Mouse (Mus musculus): ENCODE data around the gene Gpr156. TPM values are rescaled to one million over a fixed set of nuclear protein-coding genes. Genes with fewer than 3 reads are reported as not detected.
A peak's percentile ranks its signal among the peaks of the same experiment; 100 is the strongest.

Gene Gpr156
- 0.16 and 0.22 TPM in 2 replicates for total RNA-seq (2012; rRNA removed)

- H3K9ac ChIP-seq (ENCODE audit: insufficient read depth, low read depth, low read length, poor library complexity, severe bottlenecking), result peak within 1 kb of the TSS; percentile 41
- H3K36me3 ChIP-seq (ENCODE audit: control insufficient read depth, insufficient read depth, low read length, poor library complexity, severe bottlenecking), result no peaks in the 10 kb centered on the region
- no peaks in the 10 kb centered on the region for H3K9me3 ChIP-seq (ENCODE audit: control insufficient read depth, insufficient read depth, low read depth, low read length)
- in situ Hi-C loops (cut with MboI; ENCODE audit: low sequenced_read_pairs in 2 of 2, unreplicated experiment in 2 of 2), result no loop called here
- no peaks in the 10 kb centered on the region for H3K4me1 ChIP-seq (ENCODE audit: control insufficient read depth in 2 of 2, insufficient read depth in 2 of 2, low read length in 2 of 2, poor library complexity in 1 of 2)
- TF ChIP-seq MAFK (IDR thresholded peaks at IDR 0.05; ENCODE audit: insufficient read depth, low read depth, low read length) (no peak), ZNF384 (IDR thresholded peaks at IDR 0.05; ENCODE audit: low read depth, low read length) (no peak), HCFC1 (IDR thresholded peaks at IDR 0.05; ENCODE audit: borderline replicate concordance, insufficient read depth, low read length) (no peak), CHD2 (IDR thresholded peaks at IDR 0.05; ENCODE audit: low read depth, low read length) (no peak), ZC3H11A (IDR thresholded peaks at IDR 0.05; ENCODE audit: borderline replicate concordance, low read depth, low read length) (no peak)
- H3K4me3 ChIP-seq (ENCODE audit: insufficient read depth in 1 of 2, low read depth in 1 of 2, low read length in 2 of 2, poor library complexity in 1 of 2, severe bottlenecking in 1 of 2), result peak within 1 kb of the TSS; percentile 68 to 74
- no peak within 1 kb of the TSS for H3K27ac ChIP-seq (ENCODE audit: insufficient read depth, low read depth, low read length, poor library complexity, severe bottlenecking)
- DNase-seq (ENCODE audit: low read depth, low spot score), result no peak
These were observed at the start of gene Gpr156 for GRCm38 (mm10) chr16:37916138-37916817. Gpr156 (plus strand) TSS chr16:37916496.

GRCm38 (mm10) chr16:37867791-37868505, 48.3 kb upstream of the Gpr156 start, which contains the start of gene Lrrc58:
Lrrc58 (plus strand) TSS chr16:37868389.
- TF ChIP-seq MAFK (IDR thresholded peaks at IDR 0.05; ENCODE audit: insufficient read depth, low read depth, low read length) (no peak), CHD2 (IDR thresholded peaks at IDR 0.05; ENCODE audit: low read depth, low read length) (no peak), ZNF384 (IDR thresholded peaks at IDR 0.05; ENCODE audit: low read depth, low read length) (no peak), ZC3H11A (IDR thresholded peaks at IDR 0.05; ENCODE audit: borderline replicate concordance, low read depth, low read length) (no peak), HCFC1 (IDR thresholded peaks at IDR 0.05; ENCODE audit: borderline replicate concordance, insufficient read depth, low read length) (no peak)
- peak within 1 kb of the TSS; percentile 82 for H3K9ac ChIP-seq (ENCODE audit: insufficient read depth, low read depth, low read length, poor library complexity, severe bottlenecking)
- H3K4me1 ChIP-seq (ENCODE audit: control insufficient read depth in 2 of 2, insufficient read depth in 2 of 2, low read length in 2 of 2, poor library complexity in 1 of 2), result peaks cover 3 to 5% of the 10 kb centered on the region in 2 experiments; a peak in 3 of 4 replicates
- H3K9me3 ChIP-seq (ENCODE audit: control insufficient read depth, insufficient read depth, low read depth, low read length), result no peaks in the 10 kb centered on the region
- peak; percentile 40 for DNase-seq (ENCODE audit: low read depth, low spot score)
- peaks cover 2% of the 10 kb centered on the region; the same call in 1 of the 2 replicates for H3K36me3 ChIP-seq (ENCODE audit: control insufficient read depth, insufficient read depth, low read length, poor library complexity, severe bottlenecking)
- peak within 1 kb of the TSS; percentile 68 for H3K27ac ChIP-seq (ENCODE audit: insufficient read depth, low read depth, low read length, poor library complexity, severe bottlenecking)
- in situ Hi-C loops (cut with MboI; ENCODE audit: low sequenced_read_pairs in 2 of 2, unreplicated experiment in 2 of 2), result no loop called here
- peak within 1 kb of the TSS; percentile 82 to 92 for H3K4me3 ChIP-seq (ENCODE audit: insufficient read depth in 1 of 2, low read depth in 1 of 2, low read length in 2 of 2, poor library complexity in 1 of 2, severe bottlenecking in 1 of 2)

GRCm38 (mm10) chr16:37868506-37869469, 47.5 kb upstream of the Gpr156 start:
- in situ Hi-C loops (cut with MboI; ENCODE audit: low sequenced_read_pairs in 2 of 2, unreplicated experiment in 2 of 2), result no loop called here
- TF ChIP-seq HCFC1 (IDR thresholded peaks at IDR 0.05; ENCODE audit: borderline replicate concordance, insufficient read depth, low read length) (peak; percentile 50; the same call in 1 of the 2 replicates), ZNF384 (IDR thresholded peaks at IDR 0.05; ENCODE audit: low read depth, low read length) (no peak)
- Histone ChIP-seq H3K27ac (ENCODE audit: insufficient read depth, low read depth, low read length, poor library complexity, severe bottlenecking) (peak overlapping the region; percentile 68), H3K4me1 (ENCODE audit: control insufficient read depth in 2 of 2, insufficient read depth in 2 of 2, low read length in 2 of 2, poor library complexity in 1 of 2) (peaks cover 3 to 5% of the 10 kb centered on the region in 2 experiments; a peak in 3 of 4 replicates), H3K9me3 (ENCODE audit: control insufficient read depth, insufficient read depth, low read depth, low read length) (no peaks in the 10 kb centered on the region), H3K36me3 (ENCODE audit: control insufficient read depth, insufficient read depth, low read length, poor library complexity, severe bottlenecking) (peaks cover 2% of the 10 kb centered on the region; the same call in 1 of the 2 replicates), H3K9ac (ENCODE audit: insufficient read depth, low read depth, low read length, poor library complexity, severe bottlenecking) (peak overlapping the region; percentile 82), H3K4me3 (ENCODE audit: insufficient read depth in 1 of 2, low read depth in 1 of 2, low read length in 2 of 2, poor library complexity in 1 of 2, severe bottlenecking in 1 of 2) (peak overlapping the region; percentile 82 to 92)
- DNase-seq (ENCODE audit: low read depth, low spot score), result peak; percentile 40

Data from ES-E14 (cell line).